Mouse (Mus musculus) cerebellum, postnatal 36 days (tissue): Measurements from ENCODE around the gene Sp110.
A peak's percentile ranks its signal among the peaks of the same experiment; 100 is the strongest.
"Not testable (repeated sequence)": the region's sequence is repeated elsewhere in the genome, so short reads cannot be mapped to it uniquely, and the experiment has no call there.

Source experiments
- DNase-seq, 2 experiments: peaks; one replicate each; pipeline ENCODE4 v3.0.0; 2021 to 2022; ENCODE audit warnings: mixed read lengths in 2 of 2

Gene Sp110

GRCm38 (mm10) chr1:85598271-85599012, at the start of gene Sp110:
Sp110 (minus strand) TSS chr1:85598817.
- not testable (repeated sequence) for DNase-seq

GRCm38 (mm10) chr1:85638144-85638543, 39.5 kb upstream of the Sp110 start:
- not testable (repeated sequence) for DNase-seq

- not testable (repeated sequence) for DNase-seq
Observed at GRCm38 (mm10) chr1:85636936-85637335, 38.3 kb upstream of the Sp110 start.

GRCm38 (mm10) chr1:85618689-85619088, 20.1 kb upstream of the Sp110 start:
- DNase-seq: not testable (repeated sequence)

GRCm38 (mm10) chr1:85617161-85617560, 18.5 kb upstream of the Sp110 start:
- DNase-seq: not testable (repeated sequence)

- not testable (repeated sequence) for DNase-seq
Observed at GRCm38 (mm10) chr1:85615819-85616218, 17.2 kb upstream of the Sp110 start.

GRCm38 (mm10) chr1:85615096-85615495, 16.5 kb upstream of the Sp110 start:
- DNase-seq: not testable (repeated sequence)

GRCm38 (mm10) chr1:85610581-85610980, 12.0 kb upstream of the Sp110 start:
- DNase-seq: not testable (repeated sequence)

GRCm38 (mm10) chr1:85608361-85608760, 9.7 kb upstream of the Sp110 start:
- not testable (repeated sequence) for DNase-seq

GRCm38 (mm10) chr1:85604341-85604740, 5.7 kb upstream of the Sp110 start:
- not testable (repeated sequence) for DNase-seq

- not testable (repeated sequence) for DNase-seq
Observed at GRCm38 (mm10) chr1:85600794-85601193, 2.2 kb upstream of the Sp110 start.

GRCm38 (mm10) chr1:85600078-85600477, 1.5 kb upstream of the Sp110 start, which contains the start of gene Sp140:
Sp140 (plus strand) TSS chr1:85600378.
- DNase-seq: not testable (repeated sequence)

GRCm38 (mm10) chr1:85592526-85592925, 6.1 kb downstream of the Sp110 start:
- not testable (repeated sequence) for DNase-seq

- DNase-seq: not testable (repeated sequence)
Observed at GRCm38 (mm10) chr1:85588697-85589096, 9.9 kb downstream of the Sp110 start.

GRCm38 (mm10) chr1:85581518-85581917, 17.1 kb downstream of the Sp110 start:
- not testable (repeated sequence) for DNase-seq

GRCm38 (mm10) chr1:85580578-85580977, 18.0 kb downstream of the Sp110 start:
- DNase-seq: not testable (repeated sequence)

GRCm38 (mm10) chr1:85580148-85580534, 18.5 kb downstream of the Sp110 start:
- not testable (repeated sequence) for DNase-seq

GRCm38 (mm10) chr1:85579199-85580147, 19.1 kb downstream of the Sp110 start:
- not testable (repeated sequence) for DNase-seq

GRCm38 (mm10) chr1:85578372-85579010, 20.1 kb downstream of the Sp110 start:
- not testable (repeated sequence) for DNase-seq

- not testable (repeated sequence) for DNase-seq
Observed at GRCm38 (mm10) chr1:85575376-85575775, 23.2 kb downstream of the Sp110 start, which contains the start of gene G530012D18Rik. G530012D18Rik (plus strand) TSS chr1:85575676.

- DNase-seq: not testable (repeated sequence)
Observed at GRCm38 (mm10) chr1:85573554-85573953, 25.1 kb downstream of the Sp110 start.

GRCm38 (mm10) chr1:85555261-85555660, 43.4 kb downstream of the Sp110 start:
- DNase-seq: peak in 1 of 2 experiments; percentile 6
